Mouse (Mus musculus): ENCODE data around the gene Rftn2. TPM values are rescaled to one million over a fixed set of nuclear protein-coding genes. Genes with fewer than 3 reads are reported as not detected.
"Not testable (repeated sequence)": the region's sequence is repeated elsewhere in the genome, so short reads cannot be mapped to it uniquely, and the experiment has no call there.

Rftn2 gene
- polyA plus RNA-seq, 1 experiment: 7.0 TPM

GRCm38 (mm10) chr1:55133173-55133572 lies 93.4 kb downstream of the Rftn2 start:
- no peak overlapping the region for H3K27ac ChIP-seq (ENCODE audit: control insufficient read depth, insufficient read depth, low read depth, low read length)
- no peak overlapping the region for H3K4me3 ChIP-seq (ENCODE audit: control insufficient read depth, low read depth, low read length)
- no peaks in the 10 kb centered on the region for H3K36me3 ChIP-seq (ENCODE audit: control insufficient read depth, insufficient read depth, low read length)
- peaks cover 2% of the 10 kb centered on the region for H3K4me1 ChIP-seq (ENCODE audit: control insufficient read depth, insufficient read depth, low read length)
- no peaks in the 10 kb centered on the region for H3K27me3 ChIP-seq (ENCODE audit: control insufficient read depth, insufficient read depth, low read length)
- TF ChIP-seq CTCF (IDR thresholded peaks at IDR 0.05; ENCODE audit: control insufficient read depth, insufficient read depth, insufficient replicate concordance, low read depth, low read length): no peak
- no peak for TF ChIP-seq POLR2A (IDR thresholded peaks at IDR 0.05; ENCODE audit: control insufficient read depth, low read depth, low read length)

- Histone ChIP-seq H3K36me3 (ENCODE audit: control insufficient read depth, insufficient read depth, low read length) (no peaks in the 10 kb centered on the region), H3K27ac (ENCODE audit: control insufficient read depth, insufficient read depth, low read depth, low read length) (no peak overlapping the region), H3K27me3 (ENCODE audit: control insufficient read depth, insufficient read depth, low read length) (no peaks in the 10 kb centered on the region), H3K4me1 (ENCODE audit: control insufficient read depth, insufficient read depth, low read length) (peaks cover 7% of the 10 kb centered on the region), H3K4me3 (ENCODE audit: control insufficient read depth, low read depth, low read length) (no peak overlapping the region)
- TF ChIP-seq POLR2A (IDR thresholded peaks at IDR 0.05; ENCODE audit: control insufficient read depth, low read depth, low read length) (no peak), CTCF (IDR thresholded peaks at IDR 0.05; ENCODE audit: control insufficient read depth, insufficient read depth, insufficient replicate concordance, low read depth, low read length) (no peak)
These were observed 94.3 kb downstream of the Rftn2 start for GRCm38 (mm10) chr1:55132308-55132707.

GRCm38 (mm10) chr1:55131424-55132014 lies 95.1 kb downstream of the Rftn2 start:
- H3K4me1 ChIP-seq (ENCODE audit: control insufficient read depth, insufficient read depth, low read length): peaks cover 9% of the 10 kb centered on the region
- no peaks in the 10 kb centered on the region for H3K36me3 ChIP-seq (ENCODE audit: control insufficient read depth, insufficient read depth, low read length)
- peak overlapping the region; percentile 91 for H3K27ac ChIP-seq (ENCODE audit: control insufficient read depth, insufficient read depth, low read depth, low read length)
- H3K4me3 ChIP-seq (ENCODE audit: control insufficient read depth, low read depth, low read length): peak overlapping the region; percentile 96
- TF ChIP-seq POLR2A (IDR thresholded peaks at IDR 0.05; ENCODE audit: control insufficient read depth, low read depth, low read length) (no peak), CTCF (IDR thresholded peaks at IDR 0.05; ENCODE audit: control insufficient read depth, insufficient read depth, insufficient replicate concordance, low read depth, low read length) (no peak)
- H3K27me3 ChIP-seq (ENCODE audit: control insufficient read depth, insufficient read depth, low read length): no peaks in the 10 kb centered on the region

GRCm38 (mm10) chr1:55130943-55131401 lies 95.6 kb downstream of the Rftn2 start, which contains the start of gene Mob4:
TSS of gene Mob4 (plus strand) at chr1:55131231.
- TF ChIP-seq CTCF (IDR thresholded peaks at IDR 0.05; ENCODE audit: control insufficient read depth, insufficient read depth, insufficient replicate concordance, low read depth, low read length) (no peak), POLR2A (IDR thresholded peaks at IDR 0.05; ENCODE audit: control insufficient read depth, low read depth, low read length) (peak; percentile 93)
- Histone ChIP-seq H3K4me3 (ENCODE audit: control insufficient read depth, low read depth, low read length) (peak within 1 kb of the TSS; percentile 96), H3K4me1 (ENCODE audit: control insufficient read depth, insufficient read depth, low read length) (peaks cover 9% of the 10 kb centered on the region), H3K36me3 (ENCODE audit: control insufficient read depth, insufficient read depth, low read length) (no peaks in the 10 kb centered on the region), H3K27ac (ENCODE audit: control insufficient read depth, insufficient read depth, low read depth, low read length) (peak within 1 kb of the TSS; percentile 91), H3K27me3 (ENCODE audit: control insufficient read depth, insufficient read depth, low read length) (no peaks in the 10 kb centered on the region)

GRCm38 (mm10) chr1:55130190-55130916 lies 96.2 kb downstream of the Rftn2 start:
- Histone ChIP-seq H3K4me1 (ENCODE audit: control insufficient read depth, insufficient read depth, low read length) (peaks cover 9% of the 10 kb centered on the region), H3K27ac (ENCODE audit: control insufficient read depth, insufficient read depth, low read depth, low read length) (peak overlapping the region; percentile 72), H3K27me3 (ENCODE audit: control insufficient read depth, insufficient read depth, low read length) (no peaks in the 10 kb centered on the region), H3K4me3 (ENCODE audit: control insufficient read depth, low read depth, low read length) (peak overlapping the region; percentile 86), H3K36me3 (ENCODE audit: control insufficient read depth, insufficient read depth, low read length) (no peaks in the 10 kb centered on the region)
- TF ChIP-seq POLR2A (IDR thresholded peaks at IDR 0.05; ENCODE audit: control insufficient read depth, low read depth, low read length) (no peak), CTCF (IDR thresholded peaks at IDR 0.05; ENCODE audit: control insufficient read depth, insufficient read depth, insufficient replicate concordance, low read depth, low read length) (no peak)

GRCm38 (mm10) chr1:55129716-55130115 lies 96.9 kb downstream of the Rftn2 start:
- Histone ChIP-seq H3K27me3 (ENCODE audit: control insufficient read depth, insufficient read depth, low read length) (no peaks in the 10 kb centered on the region), H3K36me3 (ENCODE audit: control insufficient read depth, insufficient read depth, low read length) (no peaks in the 10 kb centered on the region), H3K4me1 (ENCODE audit: control insufficient read depth, insufficient read depth, low read length) (peaks cover 9% of the 10 kb centered on the region), H3K27ac (ENCODE audit: control insufficient read depth, insufficient read depth, low read depth, low read length) (no peak overlapping the region), H3K4me3 (ENCODE audit: control insufficient read depth, low read depth, low read length) (no peak overlapping the region)
- TF ChIP-seq POLR2A (IDR thresholded peaks at IDR 0.05; ENCODE audit: control insufficient read depth, low read depth, low read length) (no peak), CTCF (IDR thresholded peaks at IDR 0.05; ENCODE audit: control insufficient read depth, insufficient read depth, insufficient replicate concordance, low read depth, low read length) (no peak)

GRCm38 (mm10) chr1:55124136-55124535 lies 102.4 kb downstream of the Rftn2 start:
- H3K36me3 ChIP-seq (ENCODE audit: control insufficient read depth, insufficient read depth, low read length); H3K4me1 ChIP-seq (ENCODE audit: control insufficient read depth, insufficient read depth, low read length); H3K27me3 ChIP-seq (ENCODE audit: control insufficient read depth, insufficient read depth, low read length); H3K4me3 ChIP-seq (ENCODE audit: control insufficient read depth, low read depth, low read length); H3K27ac ChIP-seq (ENCODE audit: control insufficient read depth, insufficient read depth, low read depth, low read length): not testable (repeated sequence)
